In genomic region chr6:89258140-89258539, GRCm38 (mm10) we compare ENCODE assay signal across 15 mouse cellular contexts.
A peak's percentile ranks its signal among the peaks of the same experiment; 100 is the strongest.
DNase-seq lines count a peak whose midpoint lies in the region; ATAC-seq and TF ChIP-seq lines count a peak whose summit lies in the region.
"Had no signal": no experiment of that assay in that cellular context is flagged by ENCODE, and none has a peak within 500 bp of the region (broad histone marks: within the 10 kb centered on the region; RNA-seq: fewer than 3 reads in every experiment).

No protein-coding gene starts in this region.

- H3K27me3 ChIP-seq in liver, embryonic 12.5 days (replicated peaks), result 0 out of 2 replicates have a peak, but pooled peaks cover 3% of the 10 kb centered on the region
- H3K27me3 ChIP-seq in G1E (ENCODE audit: insufficient read depth, low read length), result peaks cover 32% of the 10 kb centered on the region
- no peaks in the 10 kb centered on the region for H3K27me3 ChIP-seq in hindbrain, embryonic 11.5 days (ENCODE audit: control insufficient read depth, insufficient read depth, low read length)
- H3K27me3 ChIP-seq: lung, embryonic 15.5 days had no signal

- no peak for TF ChIP-seq CTCF in G1E (IDR thresholded peaks at IDR 0.05; ENCODE audit: low read depth, low read length)

- H3K4me1 ChIP-seq in liver, embryonic 12.5 days, result peaks cover 15% of the 10 kb centered on the region; the same call in 1 of the 2 replicates
- H3K4me1 ChIP-seq in G1E (ENCODE audit: insufficient read depth, low read depth, low read length), result peaks cover 34% of the 10 kb centered on the region
- H3K4me1 ChIP-seq in hindbrain, embryonic 11.5 days (replicated peaks; ENCODE audit: control insufficient read depth, insufficient read depth, low read length), result no peaks in the 10 kb centered on the region
- H3K4me1 ChIP-seq: lung, embryonic 15.5 days had no signal

- no peak overlapping the region for H3K9ac ChIP-seq in liver, embryonic 12.5 days
- H3K9ac ChIP-seq in hindbrain, embryonic 11.5 days (ENCODE audit: low read depth, low read length), result no peak overlapping the region
- H3K9ac ChIP-seq: lung, embryonic 15.5 days had no signal

- no peak for ATAC-seq in liver, embryonic 12.5 days
- ATAC-seq in G1E (ENCODE audit: extremely low read depth, insufficient number of reproducible peaks, low FRiP score, poor library complexity, severe bottlenecking), result peak; percentile 62
- ATAC-seq in hematopoietic stem cell, adult 5-6 weeks (replicated peaks in 1 of 2; ENCODE audit: insufficient read depth in 1 of 2, low FRiP score in 2 of 2, low TSS enrichment in 1 of 2, low read depth in 1 of 2, poor library complexity in 2 of 2, severe bottlenecking in 2 of 2), result peak; percentile 46 to 65
- no peak for ATAC-seq in hindbrain, embryonic 11.5 days (ENCODE audit: low FRiP score)
- ATAC-seq in frontal cortex, adult (ENCODE audit: low TSS enrichment), result no peak

- H3K9me3 ChIP-seq in liver, embryonic 12.5 days (replicated peaks), result no peaks in the 10 kb centered on the region
- H3K9me3 ChIP-seq in G1E (replicated peaks), result no peaks in the 10 kb centered on the region
- no peaks in the 10 kb centered on the region for H3K9me3 ChIP-seq in hindbrain, embryonic 11.5 days (ENCODE audit: control insufficient read depth, low read length)
- H3K9me3 ChIP-seq: hindbrain, embryonic 10.5 days; lung, embryonic 15.5 days had no signal

- H3K4me3 ChIP-seq in liver, embryonic 12.5 days, result no peak overlapping the region
- no peak overlapping the region for H3K4me3 ChIP-seq in G1E (ENCODE audit: low read depth, low read length)
- H3K4me3 ChIP-seq in hindbrain, embryonic 11.5 days (ENCODE audit: low read depth, low read length), result no peak overlapping the region
- H3K4me3 ChIP-seq: hindbrain, embryonic 10.5 days; layer of hippocampus, adult 2 months; lung, embryonic 15.5 days; myocyte had no signal

- no peak overlapping the region for H3K27ac ChIP-seq in liver, embryonic 12.5 days
- no peak overlapping the region for H3K27ac ChIP-seq in hindbrain, embryonic 11.5 days (ENCODE audit: low read depth, low read length)
- H3K27ac ChIP-seq: hindbrain, embryonic 10.5 days; layer of hippocampus, adult 2 months; lung, embryonic 15.5 days had no signal

- DNase-seq in liver (peak; percentile 14), G1E (ENCODE audit: low spot score) (peak; percentile 26)
- DNase-seq in monocyte, adult 2 months (ENCODE audit: low read depth in 1 of 2, low spot score in 2 of 2), result peak; percentile 45 to 60
- no peak for DNase-seq in hindbrain, embryonic 11.5 days (ENCODE audit: low spot score)
- DNase-seq: cerebellum, adult 9-10 months; gastrocnemius, postnatal 10 days; kidney, adult 18-20 months; thymus, postnatal 36 days had no signal

- 38% methylated on average over 4 of the region's 4 CpGs for WGBS in liver, embryonic 12.5 days (ENCODE audit: insufficient replicate concordance)
- WGBS in hindbrain, embryonic 11.5 days, result 86% methylated on average over 4 of the region's 4 CpGs

- H3K36me3 ChIP-seq in liver, embryonic 12.5 days, result no peaks in the 10 kb centered on the region
- no peaks in the 10 kb centered on the region for H3K36me3 ChIP-seq in G1E (replicated peaks)
- H3K36me3 ChIP-seq in hindbrain, embryonic 11.5 days (ENCODE audit: control insufficient read depth, insufficient read depth, low read length), result no peaks in the 10 kb centered on the region
- H3K36me3 ChIP-seq: hindbrain, embryonic 10.5 days; lung, embryonic 15.5 days had no signal

- H3K4me2 ChIP-seq in liver, embryonic 12.5 days, result no peak overlapping the region
- no peak overlapping the region for H3K4me2 ChIP-seq in hindbrain, embryonic 11.5 days (replicated peaks; ENCODE audit: low read depth, low read length)
- H3K4me2 ChIP-seq: lung, embryonic 15.5 days had no signal

Comparison
In these comparisons a context has a peak if more than half of its experiments do, and no peak if none do; other contexts are left out.
1. ATAC-seq: peak in G1E (single experiment) and hematopoietic stem cell, adult 5-6 weeks (2 of 2); none in liver, embryonic 12.5 days (single experiment), hindbrain, embryonic 11.5 days (single experiment) and frontal cortex, adult (single experiment).